Mouse (Mus musculus) olfactory bulb, adult 2 months (tissue): ENCODE results near the gene Vmn1r142. TPM values are rescaled to one million over a fixed set of nuclear protein-coding genes. Genes with fewer than 3 reads are reported as not detected.
"Not testable (repeated sequence)": the region's sequence is repeated elsewhere in the genome, so short reads cannot be mapped to it uniquely, and the experiment has no call there.

Source experiments
- H3K27ac ChIP-seq: fragments of 200-500 bp; 2 replicates; pipeline ENCODE4 v1.5.1; 2012; ENCODE audit warnings: low read depth, low read length; ENCODE audit not compliant: insufficient read depth
- H3K4me1 ChIP-seq: fragments of 200-500 bp; 2 replicates; pipeline ENCODE4 v1.6.1; 2012; ENCODE audit warnings: low read length; ENCODE audit not compliant: control insufficient read depth, insufficient read depth
- H3K4me3 ChIP-seq: fragments of 200-500 bp; 2 replicates; pipeline ENCODE4 v1.5.1; 2012; ENCODE audit warnings: mild to moderate bottlenecking, low read depth, low read length, moderate library complexity; ENCODE audit not compliant: insufficient read depth
- WGBS: fragments of 180-500 bp; shearing (Covaris S2); methylation state at CpG from one replicate; pipeline ENCODE4 v1.1.7; 2018; 5-methylcytosine and 5-hydroxymethylcytosine counted together
- polyA plus RNA-seq: library from polyadenylated mRNA; stranded (reverse); fragments of >200 nt; gene quantifications from 2 replicates; pipeline ENCODE4 v1.2.4, GENCODE M21; 2012; ENCODE audit warnings: low replicate concordance; ENCODE audit not compliant: missing spikeins, insufficient read depth, insufficient read length

Gene Vmn1r142
- not detected in 2 replicates for polyA plus RNA-seq

DNA sequence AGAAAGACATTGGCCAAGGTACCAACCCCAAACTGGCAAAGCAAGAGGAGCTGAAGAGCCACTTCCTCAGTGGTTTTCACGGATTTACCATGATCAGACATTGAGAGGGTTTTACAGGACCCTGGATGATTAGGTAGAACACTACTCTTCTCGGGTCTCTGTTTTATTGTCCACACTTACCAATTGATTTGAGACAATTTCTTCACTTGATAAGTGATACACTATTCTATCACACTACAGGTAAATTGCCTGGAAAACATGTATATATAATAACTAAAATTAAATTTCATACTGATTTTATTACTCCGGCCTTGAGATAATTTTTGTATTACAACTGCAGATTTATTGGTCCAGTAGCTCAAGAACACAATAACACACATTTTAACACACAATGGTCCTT, at the start of gene Vmn1r142:
Gene Vmn1r142 (minus strand): TSS at position 101 of the 400 bp plus-strand sequence.
- no CpG with 5 or more reads among the region's 3 CpGs for WGBS
- H3K27ac ChIP-seq, H3K4me3 ChIP-seq, H3K4me1 ChIP-seq: not testable (repeated sequence)

DNA sequence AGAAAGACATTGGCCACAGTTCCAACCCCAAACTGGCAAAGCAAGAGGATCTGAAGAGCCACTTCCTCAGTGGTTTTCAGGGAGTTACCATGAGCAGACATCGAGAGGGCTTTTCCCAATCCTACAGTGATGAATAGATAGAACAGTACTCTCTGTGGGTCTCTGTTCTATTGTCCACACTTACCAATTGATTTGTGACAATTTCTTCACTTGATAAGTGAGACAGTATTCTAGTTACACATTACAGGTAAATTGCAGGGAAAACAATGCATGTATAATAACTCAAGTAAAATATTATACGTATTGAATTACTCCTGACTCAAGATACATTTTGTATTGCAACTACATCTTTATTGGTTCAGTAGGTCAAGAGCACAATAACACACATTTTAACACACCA, 37.3 kb upstream of the Vmn1r142 start, which contains the start of gene Gm8653:
Gene Gm8653 (minus strand): TSS at position 101 of the 400 bp plus-strand sequence.
- H3K4me1 ChIP-seq, H3K27ac ChIP-seq, H3K4me3 ChIP-seq: not testable (repeated sequence)
- WGBS = no CpG with 5 or more reads among the region's 2 CpGs

DNA sequence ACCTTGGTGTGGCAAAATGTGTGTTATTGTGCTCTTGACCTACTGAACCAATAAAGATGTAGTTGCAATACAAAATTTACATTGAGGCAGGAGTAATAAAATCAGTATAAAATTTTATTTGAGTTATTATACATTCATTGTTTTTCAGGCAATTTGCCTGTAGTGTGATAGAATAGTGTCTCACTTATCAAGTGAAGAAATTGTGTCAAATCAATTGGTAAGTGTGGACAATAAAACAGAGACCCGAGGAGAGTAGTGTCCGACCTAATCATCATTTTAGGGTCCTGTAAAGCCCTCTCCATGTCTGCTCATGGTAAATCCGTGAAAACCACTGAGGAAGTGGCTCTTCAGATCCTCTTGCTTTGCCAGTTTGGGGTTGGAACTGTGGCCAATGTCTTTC, 25.2 kb upstream of the Vmn1r142 start, which contains the start of gene Vmn1r143:
Gene Vmn1r143 (plus strand): TSS at position 301 of the 400 bp plus-strand sequence.
- H3K4me1 ChIP-seq, H3K27ac ChIP-seq, H3K4me3 ChIP-seq: not testable (repeated sequence)
- no CpG with 5 or more reads among the region's 3 CpGs for WGBS

DNA sequence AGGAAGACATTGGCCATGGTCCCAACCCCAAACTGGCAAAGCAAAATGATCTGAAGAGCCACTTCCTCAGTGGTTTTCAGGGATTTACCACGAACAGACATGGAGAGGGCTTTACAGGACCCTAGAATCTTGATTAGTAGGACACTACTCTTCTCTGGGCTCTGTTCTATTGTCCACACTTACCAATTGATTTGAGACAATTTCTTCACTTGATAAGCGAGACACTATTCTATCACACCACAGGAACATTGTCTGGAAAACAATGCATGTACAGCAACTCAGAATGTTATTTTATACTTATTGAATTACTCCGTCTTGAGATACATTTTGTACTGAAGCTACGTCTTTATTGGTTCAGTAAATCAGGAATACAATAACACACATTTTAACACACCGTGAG, 29.2 kb downstream of the Vmn1r142 start, which contains the start of gene Gm10666:
Gene Gm10666 (minus strand): TSS at position 101 of the 400 bp plus-strand sequence.
- H3K4me3 ChIP-seq, H3K27ac ChIP-seq, H3K4me1 ChIP-seq: not testable (repeated sequence)
- no CpG with 5 or more reads among the region's 5 CpGs for WGBS

- H3K27ac ChIP-seq, H3K4me3 ChIP-seq, H3K4me1 ChIP-seq: not testable (repeated sequence)
- no CpG with 5 or more reads among the region's 2 CpGs for WGBS
Observed at GRCm38 (mm10) chr7:22118145-22118544, 45.7 kb downstream of the Vmn1r142 start, which contains the start of gene Gm16451. TSS of gene Gm16451 (minus strand) at chr7:22118245.

Other genes starting within 250 kb of the Vmn1r142 start
- not detected in 2 replicates for gene Gm5891, start 242.7 kb downstream of the Vmn1r142 start, polyA plus RNA-seq
- not detected in 2 replicates for gene Vmn1r137, start 169.4 kb downstream of the Vmn1r142 start, polyA plus RNA-seq
- gene Vmn1r138, start 135.1 kb downstream of the Vmn1r142 start, polyA plus RNA-seq = not detected in 2 replicates
- not detected in 2 replicates for gene Gm6176, start 107.7 kb downstream of the Vmn1r142 start, polyA plus RNA-seq
- not detected in 2 replicates for gene Vmn1r139, start 95.0 kb downstream of the Vmn1r142 start, polyA plus RNA-seq
- not detected in 2 replicates for gene Gm16451, start 45.8 kb downstream of the Vmn1r142 start, polyA plus RNA-seq
- not detected in 2 replicates for gene Gm10666, start 29.3 kb downstream of the Vmn1r142 start, polyA plus RNA-seq
- gene Vmn1r143, start 25.3 kb upstream of the Vmn1r142 start, polyA plus RNA-seq = not detected in 2 replicates
- gene Gm8653, start 37.2 kb upstream of the Vmn1r142 start, polyA plus RNA-seq = not detected in 2 replicates
- gene Gm8453, start 65.4 kb upstream of the Vmn1r142 start, polyA plus RNA-seq = not detected in 2 replicates
- gene Gm4187, start 165.7 kb upstream of the Vmn1r142 start, polyA plus RNA-seq = not detected in 2 replicates
- gene Gm8660, start 207.0 kb upstream of the Vmn1r142 start, polyA plus RNA-seq = not detected in 2 replicates
- not detected in 2 replicates for gene Vmn1r148, start 249.5 kb upstream of the Vmn1r142 start, polyA plus RNA-seq